Comparison of ENCODE assay signal across 8 mouse cellular contexts in genomic region chr17:35836178-35836965, GRCm38 (mm10). TPM values are rescaled to one million over a fixed set of nuclear protein-coding genes. Genes with fewer than 3 reads are reported as not detected.
DNase-seq lines count a peak whose midpoint lies in the region; ATAC-seq and TF ChIP-seq lines count a peak whose summit lies in the region.

No protein-coding gene starts in this region.

- H3K27me3 ChIP-seq in intestine, postnatal 0 days (replicated peaks; ENCODE audit: control insufficient read depth, insufficient read depth, low read length): no peaks in the 10 kb centered on the region
- no peaks in the 10 kb centered on the region for H3K27me3 ChIP-seq in midbrain, embryonic 11.5 days (ENCODE audit: control insufficient read depth, insufficient read depth, low read length)
- no peaks in the 10 kb centered on the region for H3K27me3 ChIP-seq in small intestine, adult 2 months (ENCODE audit: control insufficient read depth, insufficient read depth, low read length)

- H3K27ac ChIP-seq in intestine, postnatal 0 days (ENCODE audit: low read depth, low read length): peak overlapping the region; percentile 76
- H3K27ac ChIP-seq in midbrain, embryonic 11.5 days (ENCODE audit: low read depth, low read length): peak overlapping the region; percentile 94
- H3K27ac ChIP-seq in small intestine, adult 2 months (ENCODE audit: insufficient read depth, low read depth, low read length): peak overlapping the region; percentile 52

- H3K9me3 ChIP-seq in intestine, postnatal 0 days (ENCODE audit: control insufficient read depth): no peaks in the 10 kb centered on the region
- no peaks in the 10 kb centered on the region for H3K9me3 ChIP-seq in midbrain, embryonic 11.5 days (ENCODE audit: control insufficient read depth, low read length)

- peak overlapping the region; percentile 67 for H3K4me3 ChIP-seq in intestine, postnatal 0 days (ENCODE audit: low read depth, low read length)
- peak overlapping the region; percentile 96 for H3K4me3 ChIP-seq in midbrain, embryonic 11.5 days (ENCODE audit: low read depth, low read length)
- peak overlapping the region; percentile 93 for H3K4me3 ChIP-seq in small intestine, adult 2 months (ENCODE audit: low read depth, low read length)

- TF ChIP-seq POLR2A in small intestine, adult 2 months (IDR thresholded peaks at IDR 0.05; ENCODE audit: low read depth, low read length): no peak

- 5% methylated on average over 24 of the region's 24 CpGs for WGBS in intestine, postnatal 0 days
- 11% methylated on average over 24 of the region's 24 CpGs for WGBS in midbrain, embryonic 11.5 days
- 3% methylated on average over 24 of the region's 24 CpGs for WGBS in small intestine, adult 2 months

- no peaks in the 10 kb centered on the region for H3K4me1 ChIP-seq in intestine, postnatal 0 days (replicated peaks; ENCODE audit: control insufficient read depth, insufficient read depth, low read length)
- H3K4me1 ChIP-seq in midbrain, embryonic 11.5 days (ENCODE audit: control insufficient read depth, insufficient read depth, low read length): peaks cover 25% of the 10 kb centered on the region
- H3K4me1 ChIP-seq in small intestine, adult 2 months (ENCODE audit: control insufficient read depth, insufficient read depth, insufficient read length, low read length): peaks cover 10% of the 10 kb centered on the region

- H3K9ac ChIP-seq in intestine, postnatal 0 days (ENCODE audit: low read depth, low read length): peak overlapping the region; percentile 68
- H3K9ac ChIP-seq in midbrain, embryonic 11.5 days (ENCODE audit: low read length): peak overlapping the region; percentile 94

- ATAC-seq in intestine, postnatal 0 days: peak; percentile 9
- no peak for ATAC-seq in midbrain, embryonic 11.5 days (ENCODE audit: low FRiP score)

- intact Hi-C loops in left cerebral cortex, postnatal 4 days (cut with DNase I): no loop called here

- peaks cover 38% of the 10 kb centered on the region for H3K36me3 ChIP-seq in intestine, postnatal 0 days (ENCODE audit: control insufficient read depth, insufficient read depth)
- peaks cover 31% of the 10 kb centered on the region for H3K36me3 ChIP-seq in midbrain, embryonic 11.5 days (ENCODE audit: control insufficient read depth, insufficient read depth, low read length)
- peaks cover 29% of the 10 kb centered on the region for H3K36me3 ChIP-seq in small intestine, adult 2 months (ENCODE audit: control insufficient read depth, insufficient read depth, low read length)

- TF ChIP-seq CTCF in intestine, postnatal 0 days (IDR thresholded peaks at IDR 0.05; ENCODE audit: low read depth): peak; percentile 88
- peak; percentile 53; the same call in 1 of the 2 replicates for TF ChIP-seq CTCF in small intestine, adult 2 months (IDR thresholded peaks at IDR 0.05; ENCODE audit: extremely low read depth, insufficient read length, insufficient replicate concordance, low read depth, low read length)

- DNase-seq in adrenal gland, adult (ENCODE audit: inconsistent age in 2 of 2, low spot score in 1 of 2): peak; percentile 81 to 95
- DNase-seq in adrenal gland, adult 8-10 months: no peak
- peak; percentile 75 for DNase-seq in embryo, embryonic 11.5 days (ENCODE audit: low read depth, low spot score)
- peak; percentile 68 for DNase-seq in gastrocnemius, postnatal 25 days
- peak; percentile 87 for DNase-seq in left cerebral cortex, postnatal 4 days
- DNase-seq in midbrain, embryonic 11.5 days (ENCODE audit: low spot score, missing footprints): peak; percentile 99

- peak overlapping the region; percentile 80 for H3K4me2 ChIP-seq in intestine, postnatal 0 days (replicated peaks; ENCODE audit: low read depth)
- peak overlapping the region; percentile 92 for H3K4me2 ChIP-seq in midbrain, embryonic 11.5 days

RNA-seq across cellular contexts. Expression of gene Tubb5, which starts 1.7 kb away (rescaled TPM):
- 100 to 1,000 TPM; 141 to 168 (median 159) TPM for total RNA-seq in adrenal gland, adult 8-10 months (2022)
- 10 to 100 TPM; 39.2 to 54.5 TPM for total RNA-seq in gastrocnemius, postnatal 25 days (2021)
- 233 and 240 TPM in 2 replicates for polyA plus RNA-seq in intestine, postnatal 0 days (2015; fragmentation: Nextera tagmentation; extraction: Ambion mirVana)
- 1,000 to 10,000 TPM; 2,525 to 2,580 TPM for total RNA-seq in left cerebral cortex, postnatal 4 days (2021)
- 1,522 and 1,543 TPM in 2 replicates for polyA plus RNA-seq in midbrain, embryonic 11.5 days (2014; fragmentation: Nextera tagmentation; extraction: Ambion mirVana)
- polyA plus RNA-seq in small intestine, adult 2 months (2012; rRNA removed): 82.8 and 157 TPM in 2 replicates

RNA-seq across cellular contexts. Expression of gene Mdc1, which starts 4.9 kb away (rescaled TPM):
- total RNA-seq in adrenal gland, adult 8-10 months (2022): 10 to 100 TPM; 20.9 to 28.2 (median 24.1) TPM
- total RNA-seq in gastrocnemius, postnatal 25 days (2021): 1 to 10 TPM; 3.7 to 5.2 TPM
- 2.3 and 2.7 TPM in 2 replicates for polyA plus RNA-seq in intestine, postnatal 0 days (2015; fragmentation: Nextera tagmentation; extraction: Ambion mirVana)
- total RNA-seq in left cerebral cortex, postnatal 4 days (2021): 10 to 100 TPM; 30.1 to 30.4 TPM
- 19.4 and 21.5 TPM in 2 replicates for polyA plus RNA-seq in midbrain, embryonic 11.5 days (2014; fragmentation: Nextera tagmentation; extraction: Ambion mirVana)
- 1.7 and 3.2 TPM in 2 replicates for polyA plus RNA-seq in small intestine, adult 2 months (2012; rRNA removed)

RNA-seq across cellular contexts. Expression of gene Flot1, which starts 13.3 kb away (rescaled TPM):
- total RNA-seq in adrenal gland, adult 8-10 months (2022): 100 to 1,000 TPM in 2 of 4 experiments, 10 to 100 TPM in 2; 57.2 to 117 (median 94.8) TPM
- 10 to 100 TPM; 41.0 to 46.3 TPM for total RNA-seq in gastrocnemius, postnatal 25 days (2021)
- polyA plus RNA-seq in intestine, postnatal 0 days (2015; fragmentation: Nextera tagmentation; extraction: Ambion mirVana): 56.4 and 57.8 TPM in 2 replicates
- 100 to 1,000 TPM; 113 TPM for total RNA-seq in left cerebral cortex, postnatal 4 days (2021)
- 46.9 and 47.4 TPM in 2 replicates for polyA plus RNA-seq in midbrain, embryonic 11.5 days (2014; fragmentation: Nextera tagmentation; extraction: Ambion mirVana)
- 33.4 and 53.2 TPM in 2 replicates for polyA plus RNA-seq in small intestine, adult 2 months (2012; rRNA removed)

RNA-seq across cellular contexts. Expression of gene Ier3, which starts 14.9 kb away (rescaled TPM):
- 10 to 100 TPM in 3 of 4 experiments, 1 to 10 TPM in 1; 8.3 to 19.3 (median 13.7) TPM for total RNA-seq in adrenal gland, adult 8-10 months (2022)
- total RNA-seq in gastrocnemius, postnatal 25 days (2021): 1 to 10 TPM; 4.0 to 4.5 TPM
- 34.6 and 36.9 TPM in 2 replicates for polyA plus RNA-seq in intestine, postnatal 0 days (2015; fragmentation: Nextera tagmentation; extraction: Ambion mirVana)
- total RNA-seq in left cerebral cortex, postnatal 4 days (2021): 1 to 10 TPM; 4.8 to 5.1 TPM
- polyA plus RNA-seq in midbrain, embryonic 11.5 days (2014; fragmentation: Nextera tagmentation; extraction: Ambion mirVana): 2.5 and 4.0 TPM in 2 replicates
- 6.1 and 8.6 TPM in 2 replicates for polyA plus RNA-seq in small intestine, adult 2 months (2012; rRNA removed)

RNA-seq across cellular contexts. Expression of gene Nrm, which starts 24.7 kb away (rescaled TPM):
- total RNA-seq in adrenal gland, adult 8-10 months (2022): 1 to 10 TPM; 2.5 to 5.4 (median 5.0) TPM
- total RNA-seq in gastrocnemius, postnatal 25 days (2021): 1 to 10 TPM in 1 of 2 experiments, under 1 TPM in 1; 0.74 to 1.6 TPM
- polyA plus RNA-seq in intestine, postnatal 0 days (2015; fragmentation: Nextera tagmentation; extraction: Ambion mirVana): 19.8 and 20.6 TPM in 2 replicates
- total RNA-seq in left cerebral cortex, postnatal 4 days (2021): 1 to 10 TPM; 6.1 to 7.0 TPM
- polyA plus RNA-seq in midbrain, embryonic 11.5 days (2014; fragmentation: Nextera tagmentation; extraction: Ambion mirVana): 59.8 and 61.0 TPM in 2 replicates
- polyA plus RNA-seq in small intestine, adult 2 months (2012; rRNA removed): 9.3 and 15.9 TPM in 2 replicates

Comparison
In these comparisons a context has a peak if more than half of its experiments do, and no peak if none do; other contexts are left out.
1. RNA of gene Tubb5, which starts 1.7 kb away (total RNA-seq): 2,525 to 2,580 TPM in left cerebral cortex, postnatal 4 days; 141 to 168 TPM in adrenal gland, adult 8-10 months and 39.2 to 54.5 TPM in gastrocnemius, postnatal 25 days; every median in the first group is over 10 times any median in the second.
2. Peak in every context shown above with its lines, with median percentiles within 50 percentile points of each other: H3K27ac ChIP-seq and H3K4me3 ChIP-seq.